Mouse (Mus musculus) liver, embryonic 16.5 days (tissue): Measurements from ENCODE around the gene Dapk3. TPM values are rescaled to one million over a fixed set of nuclear protein-coding genes. Genes with fewer than 3 reads are reported as not detected.

ENCODE experiments used
- ATAC-seq: fragments of 200-750 bp; cut with Nextera tagmentation; 2 replicates; pipeline ENCODE4 v1.8.0; 2017; ENCODE audit warnings: low read depth, mild to moderate bottlenecking, moderate number of reproducible peaks, moderate library complexity
- H3K27ac ChIP-seq: fragments of 300-500 bp; sonication (generic); 2 replicates; pipeline ENCODE4 v1.5.1; 2014; ENCODE audit warnings: mild to moderate bottlenecking, low read length
- H3K27me3 ChIP-seq: fragments of 300-500 bp; sonication (generic); 2 replicates; pipeline ENCODE4 v1.6.1; 2014; ENCODE audit warnings: low read depth, low read length, mixed read lengths; ENCODE audit not compliant: control insufficient read depth, insufficient read depth
- H3K36me3 ChIP-seq: fragments of 300-500 bp; sonication (generic); 2 replicates; pipeline ENCODE4 v1.6.1; 2014; ENCODE audit warnings: mild to moderate bottlenecking; ENCODE audit not compliant: control insufficient read depth, insufficient read depth
- H3K4me1 ChIP-seq: fragments of 300-500 bp; sonication (generic); 2 replicates; pipeline ENCODE4 v1.6.1; 2014; ENCODE audit warnings: low read depth, low read length, mixed read lengths; ENCODE audit not compliant: control insufficient read depth
- H3K4me2 ChIP-seq: fragments of 300-500 bp; sonication (generic); 2 replicates; pipeline ENCODE4 v1.6.1; 2014; ENCODE audit warnings: low read depth, low read length, mixed read lengths
- H3K4me3 ChIP-seq: fragments of 300-500 bp; sonication (generic); 2 replicates; pipeline ENCODE4 v1.5.1; 2014; ENCODE audit warnings: low read depth, mild to moderate bottlenecking, low read length
- H3K9ac ChIP-seq: fragments of 300-500 bp; sonication (generic); 2 replicates; pipeline ENCODE4 v1.6.1; 2014; ENCODE audit warnings: low read depth, low read length
- H3K9me3 ChIP-seq: fragments of 300-500 bp; sonication (generic); replicated peaks from 2 replicates; pipeline ENCODE4 v1.6.1; 2016; ENCODE audit warnings: low read length; ENCODE audit not compliant: control insufficient read depth
- WGBS: fragments of 180-500 bp; shearing (Covaris S2); extraction: QIAGEN DNeasy Blood & Tissue Kit; methylation state at CpG from one replicate; pipeline ENCODE4 v1.1.7; 2014; ENCODE audit not compliant: insufficient replicate concordance; 5-methylcytosine and 5-hydroxymethylcytosine counted together
- polyA plus RNA-seq: library from polyadenylated mRNA; unstranded; fragments of >200 nt; fragmentation: Nextera tagmentation; extraction: Ambion mirVana; gene quantifications from 2 replicates; pipeline ENCODE4 v1.2.1, GENCODE M21; 2015

The Dapk3 gene
- polyA plus RNA-seq, 1 experiment from 2014 or later: 12.2 TPM

DNA sequence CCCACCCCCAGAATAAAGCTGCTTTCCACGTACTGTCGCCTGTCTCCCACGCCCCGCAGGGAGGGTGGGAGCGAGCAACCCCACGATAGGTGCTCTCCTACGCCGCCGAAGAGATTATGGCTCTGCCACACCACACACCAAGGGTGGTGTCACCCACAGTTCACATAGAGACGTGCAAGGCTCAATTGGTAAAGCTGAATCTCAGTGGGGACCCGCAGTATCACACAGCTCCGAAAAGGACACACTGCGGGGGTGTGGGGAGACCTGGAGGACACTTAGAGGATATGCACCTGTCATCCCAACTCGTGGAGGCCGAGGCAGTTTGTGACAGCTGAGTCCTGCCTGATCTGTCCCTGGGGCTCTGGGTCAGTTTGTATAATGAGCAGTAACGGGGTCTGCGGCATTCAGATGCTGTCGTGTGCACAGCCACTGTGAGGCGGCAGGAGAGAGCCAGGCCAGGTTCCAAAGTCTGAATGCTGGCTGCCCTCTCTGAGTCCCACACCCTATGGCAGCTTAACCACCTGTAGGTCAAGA is 10.2 kb downstream of the Dapk3 start:
- WGBS: 5% methylated on average over 19 of the region's 19 CpGs
- peak overlapping the region; percentile 91 for H3K4me2 ChIP-seq
- peak overlapping the region; percentile 72 for H3K4me3 ChIP-seq
- H3K9ac ChIP-seq: peak overlapping the region; percentile 73
- peak overlapping the region; percentile 84 for H3K27ac ChIP-seq
- ATAC-seq: peak; percentile 2; the same call in 1 of the 2 replicates
- H3K4me1 ChIP-seq: peaks cover 34% of the 10 kb centered on the region
- H3K9me3 ChIP-seq: no peaks in the 10 kb centered on the region
- H3K36me3 ChIP-seq: peaks cover 6% of the 10 kb centered on the region
- H3K27me3 ChIP-seq: peaks cover 48% of the 10 kb centered on the region

DNA sequence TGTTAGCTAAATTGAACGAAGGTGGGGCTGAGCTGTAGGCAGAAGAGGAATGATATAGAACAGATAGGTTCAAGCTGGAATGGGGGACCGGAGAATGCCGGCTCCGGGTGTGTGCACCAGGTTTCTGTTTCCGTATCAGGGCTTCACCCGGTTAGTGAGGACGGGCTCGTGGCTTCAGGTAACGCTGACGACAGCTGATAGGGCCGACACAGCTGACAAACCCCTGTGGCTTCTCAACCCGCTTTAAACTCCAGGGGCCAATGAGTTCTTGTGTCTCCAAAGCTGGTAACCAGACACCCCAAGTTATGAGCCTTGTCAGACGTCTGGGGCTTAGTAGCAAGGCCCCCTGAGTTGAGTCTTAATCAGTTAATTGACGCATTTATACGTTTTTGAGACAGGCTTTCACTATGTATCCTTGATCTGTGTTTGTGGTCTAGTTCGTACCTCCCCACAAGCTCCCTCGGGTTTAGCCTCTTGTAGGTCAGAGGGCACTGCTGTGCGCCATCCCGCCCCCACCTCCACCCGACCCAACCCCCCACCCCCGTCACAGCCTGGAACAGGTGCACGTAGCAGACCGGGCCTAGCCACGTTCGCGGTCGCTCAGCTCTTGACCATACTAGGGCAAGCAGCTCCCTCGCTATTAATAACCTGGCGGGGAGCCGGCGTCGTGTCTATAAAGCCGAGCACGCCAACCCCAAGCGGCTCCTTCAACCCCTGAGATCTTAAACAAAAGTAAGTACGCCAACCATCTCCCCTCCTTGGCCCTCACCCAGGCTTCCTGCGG is 11.4 kb downstream of the Dapk3 start:
- ATAC-seq: no peak
- peaks cover 52% of the 10 kb centered on the region for H3K27me3 ChIP-seq

DNA sequence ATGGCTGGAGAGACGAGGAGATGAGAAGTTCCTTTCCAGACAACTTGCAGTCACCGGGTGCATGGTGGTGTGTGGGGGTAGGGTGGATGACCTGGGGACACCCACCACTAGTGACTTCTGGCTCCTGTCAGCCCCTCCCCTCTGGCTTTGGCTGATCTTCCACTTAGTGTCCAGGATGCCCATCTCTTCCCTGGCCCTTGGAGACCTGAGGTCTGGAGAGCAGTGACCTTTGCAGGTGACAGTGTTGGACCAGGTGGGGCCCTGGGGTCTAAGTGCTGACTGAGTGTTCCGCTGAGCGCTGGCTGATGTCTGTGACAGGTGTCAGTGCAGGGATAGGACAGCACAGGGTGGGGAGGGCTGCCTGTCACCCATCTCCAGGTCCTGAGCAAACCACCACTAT is 12.5 kb downstream of the Dapk3 start:
- Histone ChIP-seq H3K4me1 (peaks cover 31% of the 10 kb centered on the region), H3K27ac (no peak overlapping the region), H3K9ac (no peak overlapping the region), H3K4me2 (no peak overlapping the region), H3K9me3 (no peaks in the 10 kb centered on the region), H3K36me3 (peaks cover 3% of the 10 kb centered on the region), H3K4me3 (no peak overlapping the region), H3K27me3 (peaks cover 60% of the 10 kb centered on the region)
- ATAC-seq: no peak
- WGBS: 40% methylated on average over 4 of the region's 4 CpGs

More for the DNA sequence above, 11.4 kb downstream of the Dapk3 start:
- H3K4me2 ChIP-seq: peak overlapping the region; percentile 39
- H3K4me1 ChIP-seq: peaks cover 34% of the 10 kb centered on the region
- peaks cover 6% of the 10 kb centered on the region for H3K36me3 ChIP-seq
- H3K4me3 ChIP-seq: no peak overlapping the region; the same call in 1 of the 2 replicates
- H3K27ac ChIP-seq: no peak overlapping the region
- WGBS: 7% methylated on average over 37 of the region's 37 CpGs
- H3K9me3 ChIP-seq: no peaks in the 10 kb centered on the region
- peak overlapping the region; percentile 15; the same call in 1 of the 2 replicates for H3K9ac ChIP-seq

DNA sequence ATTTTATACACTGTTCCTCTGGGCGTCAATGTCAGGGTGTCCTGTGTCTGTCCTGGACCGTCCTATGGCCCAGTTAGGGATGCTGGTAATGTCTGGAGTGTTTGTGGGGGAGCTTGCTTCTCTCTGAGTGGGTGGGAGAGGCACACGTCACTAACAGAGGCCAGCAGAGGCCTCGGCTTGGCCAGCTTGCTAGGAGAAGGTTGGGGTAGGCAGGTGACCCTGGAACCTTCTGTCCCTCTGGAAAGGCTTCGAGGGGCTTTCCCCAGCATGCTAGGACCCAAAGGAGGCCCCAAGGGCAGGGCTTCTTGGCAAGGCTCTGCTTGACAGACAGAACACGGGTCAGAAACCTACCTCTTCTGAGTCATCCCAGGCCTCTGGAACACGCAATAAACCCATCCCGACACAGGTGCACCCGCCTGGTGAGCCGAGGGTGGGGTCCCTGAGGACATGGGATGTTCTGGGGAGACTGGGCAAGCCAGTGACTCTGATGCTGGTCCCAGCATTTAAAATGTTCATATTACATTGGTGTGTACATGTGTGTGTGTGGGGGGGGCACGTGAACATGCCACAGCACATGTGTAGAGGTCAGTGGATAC is 13.8 kb downstream of the Dapk3 start:
- WGBS: 50% methylated on average over 11 of the region's 11 CpGs
- Histone ChIP-seq H3K9ac (no peak overlapping the region), H3K4me2 (no peak overlapping the region), H3K36me3 (no peaks in the 10 kb centered on the region), H3K27me3 (peaks cover 60% of the 10 kb centered on the region), H3K4me1 (peaks cover 26% of the 10 kb centered on the region), H3K4me3 (no peak overlapping the region), H3K27ac (no peak overlapping the region), H3K9me3 (no peaks in the 10 kb centered on the region)
- no peak for ATAC-seq

DNA sequence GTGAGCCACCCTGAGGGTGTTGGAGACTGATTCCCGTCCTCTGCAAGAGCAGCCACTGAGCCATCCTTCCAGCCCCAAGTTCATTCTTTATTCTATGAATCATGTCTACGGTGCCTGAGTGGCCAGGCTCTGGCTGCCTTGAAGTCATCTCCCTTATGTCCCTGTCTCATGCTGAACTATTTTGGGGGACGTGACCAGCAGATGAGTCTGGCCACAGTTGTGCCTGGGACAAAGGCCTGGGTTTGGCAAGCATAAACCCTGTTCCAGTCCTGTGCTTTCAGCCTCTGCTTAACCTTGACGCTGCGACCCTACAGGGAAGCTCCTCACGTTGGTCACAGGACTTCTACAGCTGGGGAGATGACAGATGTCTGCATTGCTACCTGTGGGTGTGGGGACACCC is 14.5 kb downstream of the Dapk3 start:
- H3K4me1 ChIP-seq: peaks cover 19% of the 10 kb centered on the region
- H3K27ac ChIP-seq: no peak overlapping the region
- no peaks in the 10 kb centered on the region for H3K36me3 ChIP-seq
- H3K9ac ChIP-seq: no peak overlapping the region
- WGBS: 37% methylated on average over 6 of the region's 6 CpGs
- no peaks in the 10 kb centered on the region for H3K9me3 ChIP-seq
- H3K4me2 ChIP-seq: no peak overlapping the region
- no peak overlapping the region for H3K4me3 ChIP-seq
- ATAC-seq: no peak
- peaks cover 60% of the 10 kb centered on the region for H3K27me3 ChIP-seq

DNA sequence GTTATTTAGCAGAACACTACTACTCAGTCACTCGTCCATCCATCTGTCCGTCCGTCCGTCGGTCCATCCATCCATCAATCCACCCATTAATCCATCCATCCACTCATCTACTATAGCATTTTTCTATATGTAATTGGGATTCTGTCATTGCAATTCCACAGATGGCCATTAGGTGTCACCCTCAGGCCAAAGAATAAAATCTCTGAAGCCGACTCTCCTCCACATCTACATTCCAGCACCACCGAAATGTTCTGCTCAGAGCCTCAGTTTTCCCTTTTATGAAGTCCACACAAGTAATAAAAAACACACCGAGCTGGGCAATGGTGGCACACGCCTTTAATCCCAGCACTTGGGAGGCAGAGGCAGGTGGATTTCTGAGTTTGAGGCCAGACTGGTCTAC is 15.4 kb downstream of the Dapk3 start:
- WGBS: under 1% methylated on average over 9 of the region's 9 CpGs
- no peak for ATAC-seq
- peaks cover 15% of the 10 kb centered on the region for H3K4me1 ChIP-seq

DNA sequence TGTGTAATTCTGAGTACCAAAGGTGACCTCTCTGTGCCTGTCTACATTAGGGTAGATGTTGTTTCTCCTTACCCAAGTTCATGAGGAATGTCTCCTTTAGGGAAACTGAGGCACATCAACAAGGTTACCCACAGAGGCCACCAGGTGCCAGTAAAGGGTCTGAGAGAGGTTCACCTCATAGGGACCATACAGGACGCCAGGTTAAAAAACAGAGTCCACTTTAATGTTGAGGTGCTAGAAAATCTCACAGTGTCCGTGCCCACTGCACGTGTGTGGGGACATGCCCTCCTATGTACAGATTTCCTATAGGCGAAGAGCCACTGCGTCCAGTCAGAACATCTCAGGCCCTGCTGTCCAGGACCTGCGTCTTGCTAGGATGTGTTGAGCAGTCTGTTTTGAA is 16.2 kb downstream of the Dapk3 start:
- H3K9me3 ChIP-seq: no peaks in the 10 kb centered on the region
- ATAC-seq: no peak
- H3K36me3 ChIP-seq: no peaks in the 10 kb centered on the region
- peaks cover 47% of the 10 kb centered on the region for H3K27me3 ChIP-seq
- H3K4me2 ChIP-seq: no peak overlapping the region
- H3K4me3 ChIP-seq: no peak overlapping the region
- H3K27ac ChIP-seq: no peak overlapping the region
- 73% methylated on average over 6 of the region's 6 CpGs for WGBS
- peaks cover 17% of the 10 kb centered on the region for H3K4me1 ChIP-seq
- no peak overlapping the region for H3K9ac ChIP-seq

More for the DNA sequence above, 15.4 kb downstream of the Dapk3 start:
- Histone ChIP-seq H3K36me3 (no peaks in the 10 kb centered on the region), H3K4me3 (no peak overlapping the region), H3K27ac (no peak overlapping the region), H3K9me3 (no peaks in the 10 kb centered on the region), H3K27me3 (peaks cover 55% of the 10 kb centered on the region), H3K9ac (no peak overlapping the region), H3K4me2 (no peak overlapping the region)

DNA sequence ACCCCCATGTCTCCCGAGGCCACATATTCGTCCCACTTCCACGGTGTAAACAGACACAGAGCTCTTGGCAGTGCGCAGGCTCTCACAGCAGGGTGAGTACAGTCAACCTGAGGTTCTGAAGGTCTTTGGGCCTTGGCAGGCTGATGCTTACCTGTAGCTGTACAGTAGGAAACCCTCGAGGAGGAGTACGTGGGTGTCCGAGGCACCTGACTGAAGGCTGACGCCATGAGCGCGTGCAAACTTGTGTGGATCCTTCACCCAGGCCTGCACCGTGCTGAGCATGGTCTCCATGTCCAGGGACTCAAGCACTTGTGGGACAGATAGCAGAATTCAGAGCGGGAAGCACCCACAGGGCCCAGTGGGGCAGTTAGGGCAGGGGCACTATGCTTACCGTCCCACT is 17.3 kb downstream of the Dapk3 start:
- Histone ChIP-seq H3K4me3 (no peak overlapping the region), H3K27me3 (peaks cover 36% of the 10 kb centered on the region), H3K9me3 (no peaks in the 10 kb centered on the region), H3K4me1 (peaks cover 10% of the 10 kb centered on the region), H3K27ac (no peak overlapping the region), H3K9ac (no peak overlapping the region), H3K36me3 (no peaks in the 10 kb centered on the region), H3K4me2 (no peak overlapping the region)
- WGBS: 73% methylated on average over 13 of the region's 13 CpGs
- no peak for ATAC-seq
